Mouse (Mus musculus): ENCODE measurements around the gene Hira. TPM values are rescaled to one million over a fixed set of nuclear protein-coding genes. Genes with fewer than 3 reads are reported as not detected.
"Not testable (repeated sequence)": the region's sequence is repeated elsewhere in the genome, so short reads cannot be mapped to it uniquely, and the experiment has no call there.

Hira gene
- polyA plus RNA-seq, 1 experiment from 2014 or later = 4.9 TPM

DNA sequence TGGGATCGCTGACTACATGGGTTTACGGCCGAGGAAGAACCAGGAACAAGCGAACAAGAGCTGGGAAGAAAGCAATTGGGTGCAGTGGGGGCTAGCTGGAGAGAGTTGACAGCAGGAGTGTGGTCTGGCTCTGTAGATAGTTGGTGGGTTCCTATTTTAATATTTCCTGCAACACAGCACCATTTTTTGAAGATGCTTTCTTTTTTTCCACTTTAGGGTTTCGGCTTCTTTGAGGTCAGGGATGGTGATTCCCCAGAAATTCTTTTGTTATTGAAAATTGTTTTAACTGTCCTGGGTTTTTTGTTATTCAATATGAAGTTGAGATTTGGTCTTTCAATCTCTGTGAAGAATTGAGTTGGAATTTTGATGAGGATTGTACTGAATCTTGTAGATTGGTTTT is 110.0 kb downstream of the Hira start:
- Histone ChIP-seq H3K4me3 (replicated peaks; ENCODE audit: low read length) (no peak overlapping the region), H3K4me2 (ENCODE audit: low read depth, low read length) (no peak overlapping the region), H3K36me3 (ENCODE audit: control insufficient read depth, insufficient read depth, low read length) (no peaks in the 10 kb centered on the region), H3K4me1 (ENCODE audit: control insufficient read depth, insufficient read depth, low read length) (no peaks in the 10 kb centered on the region), H3K9me3 (replicated peaks; ENCODE audit: control insufficient read depth, low read length) (no peaks in the 10 kb centered on the region), H3K9ac (ENCODE audit: low read length) (no peak overlapping the region), H3K27ac (ENCODE audit: low read length) (no peak overlapping the region), H3K27me3 (ENCODE audit: control insufficient read depth, insufficient read depth, low read length) (no peaks in the 10 kb centered on the region)
- no peak for ATAC-seq (ENCODE audit: insufficient read depth, low FRiP score)
- 89% methylated on average over 5 of the region's 5 CpGs for WGBS

DNA sequence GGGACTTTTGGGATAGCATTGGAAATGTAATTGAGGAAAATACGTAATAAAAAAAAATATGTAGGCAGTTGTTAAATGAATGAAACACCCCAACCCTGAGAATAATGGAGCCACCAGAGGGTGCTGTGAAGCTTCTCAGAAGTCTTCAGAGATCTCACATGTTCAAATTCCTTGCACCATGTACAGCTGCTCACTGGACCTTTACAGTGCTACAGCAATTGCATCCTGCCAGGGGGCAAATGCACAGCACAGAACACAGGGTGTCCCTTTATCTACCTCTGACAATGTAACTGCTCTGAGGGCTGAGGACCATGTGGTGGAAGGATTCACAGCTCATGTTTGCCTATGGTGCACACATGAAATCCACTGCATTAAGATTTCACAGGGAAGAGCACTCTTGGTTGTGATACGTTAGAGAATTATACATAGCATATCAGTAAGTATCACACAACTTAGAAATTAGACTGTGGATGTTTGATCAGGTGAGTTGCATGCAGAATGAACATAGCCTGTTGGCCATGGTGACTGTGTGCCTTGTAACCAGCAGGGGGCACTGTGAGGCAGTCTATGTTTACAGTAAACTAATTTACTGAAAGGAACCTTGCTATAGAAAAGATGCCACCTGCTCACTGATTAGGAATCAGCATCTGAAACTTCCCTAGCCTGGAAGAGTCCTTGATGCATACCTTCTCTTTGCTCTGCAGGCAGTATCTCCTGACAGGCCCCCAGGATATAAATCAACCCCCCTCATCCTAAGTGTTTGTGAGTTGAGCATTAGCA is 126.0 kb downstream of the Hira start:
- H3K9me3 ChIP-seq (replicated peaks; ENCODE audit: control insufficient read depth, low read length); H3K4me3 ChIP-seq (replicated peaks; ENCODE audit: low read length); H3K27ac ChIP-seq (ENCODE audit: low read length); H3K36me3 ChIP-seq (ENCODE audit: control insufficient read depth, insufficient read depth, low read length); H3K27me3 ChIP-seq (ENCODE audit: control insufficient read depth, insufficient read depth, low read length); H3K9ac ChIP-seq (ENCODE audit: low read length); ATAC-seq (ENCODE audit: insufficient read depth, low FRiP score); H3K4me2 ChIP-seq (ENCODE audit: low read depth, low read length); H3K4me1 ChIP-seq (ENCODE audit: control insufficient read depth, insufficient read depth, low read length): not testable (repeated sequence)
- WGBS = 35% methylated on average over 2 of the region's 2 CpGs

DNA sequence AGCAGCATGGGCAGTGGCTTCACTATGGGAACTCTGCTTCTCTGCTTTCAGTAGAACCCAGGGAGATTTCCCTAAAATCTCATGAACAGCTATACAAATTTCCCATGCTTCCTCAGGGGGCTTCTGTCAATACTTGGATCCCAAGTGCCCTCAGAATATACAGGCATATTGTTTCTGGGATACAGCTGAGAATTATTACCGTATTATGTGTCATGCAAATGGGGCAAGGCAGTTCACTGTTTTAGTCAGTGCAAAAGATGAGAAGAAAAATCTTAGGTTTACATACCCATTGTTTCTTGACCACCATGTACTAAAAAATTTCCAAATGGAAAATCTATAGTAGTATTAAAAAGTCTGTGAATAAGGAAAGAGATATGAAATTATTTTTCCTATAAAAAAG is 126.9 kb downstream of the Hira start:
- Histone ChIP-seq H3K27me3 (ENCODE audit: control insufficient read depth, insufficient read depth, low read length) (no peaks in the 10 kb centered on the region), H3K4me2 (ENCODE audit: low read depth, low read length) (no peak overlapping the region), H3K9me3 (replicated peaks; ENCODE audit: control insufficient read depth, low read length) (no peaks in the 10 kb centered on the region), H3K4me3 (replicated peaks; ENCODE audit: low read length) (no peak overlapping the region), H3K9ac (ENCODE audit: low read length) (no peak overlapping the region), H3K27ac (ENCODE audit: low read length) (no peak overlapping the region), H3K36me3 (ENCODE audit: control insufficient read depth, insufficient read depth, low read length) (no peaks in the 10 kb centered on the region), H3K4me1 (ENCODE audit: control insufficient read depth, insufficient read depth, low read length) (no peaks in the 10 kb centered on the region)
- no peak for ATAC-seq (ENCODE audit: insufficient read depth, low FRiP score)
- WGBS = 81% methylated on average over 1 of the region's 1 CpGs

DNA sequence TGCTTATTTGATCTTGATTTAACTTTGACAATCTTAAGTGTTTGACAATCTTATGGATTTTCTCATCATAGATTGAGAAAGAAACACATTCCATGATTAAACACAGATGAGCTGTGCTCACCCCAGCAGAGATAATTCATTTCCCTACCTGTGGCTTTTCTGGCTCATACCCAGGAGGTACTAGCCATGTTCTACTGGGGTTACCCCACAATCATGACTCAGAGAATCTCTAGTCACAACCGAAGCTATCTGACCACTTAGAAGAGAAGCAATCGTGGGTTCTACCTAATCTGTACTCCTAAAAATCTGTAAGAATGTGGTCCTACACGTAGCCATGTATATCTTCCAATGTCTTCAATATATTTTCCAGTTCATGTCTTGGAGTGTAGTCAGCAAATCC is 128.5 kb downstream of the Hira start:
- Histone ChIP-seq H3K27me3 (ENCODE audit: control insufficient read depth, insufficient read depth, low read length) (no peaks in the 10 kb centered on the region), H3K9me3 (replicated peaks; ENCODE audit: control insufficient read depth, low read length) (no peaks in the 10 kb centered on the region), H3K4me3 (replicated peaks; ENCODE audit: low read length) (no peak overlapping the region), H3K36me3 (ENCODE audit: control insufficient read depth, insufficient read depth, low read length) (no peaks in the 10 kb centered on the region), H3K4me2 (ENCODE audit: low read depth, low read length) (no peak overlapping the region), H3K27ac (ENCODE audit: low read length) (no peak overlapping the region), H3K9ac (ENCODE audit: low read length) (no peak overlapping the region), H3K4me1 (ENCODE audit: control insufficient read depth, insufficient read depth, low read length) (no peaks in the 10 kb centered on the region)
- no peak for ATAC-seq (ENCODE audit: insufficient read depth, low FRiP score)
- WGBS = 72% methylated on average over 3 of the region's 3 CpGs

DNA sequence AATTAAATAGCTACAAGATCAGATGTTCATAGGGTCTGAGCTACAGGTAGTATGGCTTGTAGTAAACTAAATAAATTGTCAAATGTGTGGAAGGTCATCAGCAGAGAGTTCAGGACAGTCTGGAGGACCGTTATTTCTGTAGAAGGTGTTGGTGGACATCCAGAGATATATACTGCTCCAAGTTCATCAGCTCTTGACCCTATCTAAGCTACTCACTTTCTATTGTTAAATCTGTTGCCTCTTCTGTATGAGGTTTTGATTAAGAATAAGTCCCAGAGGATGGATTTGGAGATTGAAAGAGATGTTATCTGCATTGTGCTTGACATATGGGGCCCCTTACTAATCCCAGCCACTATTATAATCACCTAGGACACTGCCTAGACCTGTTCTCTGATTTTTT is 129.9 kb downstream of the Hira start:
- WGBS = 61% methylated on average over 1 of the region's 1 CpGs
- Histone ChIP-seq H3K27ac (ENCODE audit: low read length) (no peak overlapping the region), H3K36me3 (ENCODE audit: control insufficient read depth, insufficient read depth, low read length) (no peaks in the 10 kb centered on the region)

DNA sequence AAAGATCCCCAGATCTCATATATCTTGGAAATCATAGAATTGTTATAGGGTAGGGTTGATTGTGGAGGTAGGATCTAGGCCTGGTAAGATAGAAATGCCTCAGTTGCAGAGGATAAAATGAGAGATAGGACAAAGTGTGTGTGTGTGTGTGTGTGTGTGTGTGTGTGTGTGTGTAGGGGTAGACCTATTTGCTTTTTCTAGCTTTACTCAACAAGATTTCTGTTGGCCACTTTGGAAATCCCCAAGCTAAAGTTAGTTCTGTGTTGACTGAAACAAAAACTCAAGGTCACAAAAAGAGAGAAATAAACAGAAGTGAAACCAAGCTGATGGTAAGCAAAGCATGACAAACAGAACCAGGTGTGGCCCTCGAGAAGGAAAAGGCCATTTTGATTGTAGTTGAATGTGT is 130.4 kb downstream of the Hira start:
- not testable (repeated sequence) for H3K4me1 ChIP-seq (ENCODE audit: control insufficient read depth, insufficient read depth, low read length); H3K4me2 ChIP-seq (ENCODE audit: low read depth, low read length); H3K9ac ChIP-seq (ENCODE audit: low read length); H3K36me3 ChIP-seq (ENCODE audit: control insufficient read depth, insufficient read depth, low read length); H3K27me3 ChIP-seq (ENCODE audit: control insufficient read depth, insufficient read depth, low read length); H3K4me3 ChIP-seq (replicated peaks; ENCODE audit: low read length); H3K9me3 ChIP-seq (replicated peaks; ENCODE audit: control insufficient read depth, low read length); H3K27ac ChIP-seq (ENCODE audit: low read length); ATAC-seq (ENCODE audit: insufficient read depth, low FRiP score)
- WGBS = 60% methylated on average over 1 of the region's 1 CpGs

More for the DNA sequence above, 129.9 kb downstream of the Hira start:
- Histone ChIP-seq H3K4me1 (ENCODE audit: control insufficient read depth, insufficient read depth, low read length) (no peaks in the 10 kb centered on the region), H3K27me3 (ENCODE audit: control insufficient read depth, insufficient read depth, low read length) (no peaks in the 10 kb centered on the region), H3K9ac (ENCODE audit: low read length) (no peak overlapping the region), H3K9me3 (replicated peaks; ENCODE audit: control insufficient read depth, low read length) (no peaks in the 10 kb centered on the region), H3K4me2 (ENCODE audit: low read depth, low read length) (no peak overlapping the region), H3K4me3 (replicated peaks; ENCODE audit: low read length) (no peak overlapping the region)
- no peak for ATAC-seq (ENCODE audit: insufficient read depth, low FRiP score)

DNA sequence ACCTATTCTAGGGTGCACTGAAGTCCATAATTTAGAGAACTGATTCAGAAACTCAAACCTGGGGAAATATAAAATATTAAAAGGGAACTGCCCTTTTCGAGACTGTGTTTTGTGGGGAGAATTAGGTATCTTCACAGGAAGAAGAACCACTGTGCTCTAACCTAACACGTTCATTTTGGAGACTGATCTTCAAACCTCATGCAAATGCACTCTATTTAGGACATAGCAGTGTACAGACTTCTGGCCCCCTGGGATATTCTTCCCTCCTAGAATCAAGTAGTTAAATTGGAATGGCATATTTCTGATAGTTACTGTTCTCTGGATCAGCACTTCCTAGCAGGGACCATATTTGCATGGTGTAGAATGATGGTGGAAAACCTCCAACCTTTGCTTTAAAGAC is 133.9 kb downstream of the Hira start:
- Histone ChIP-seq H3K9ac (ENCODE audit: low read length) (no peak overlapping the region), H3K9me3 (replicated peaks; ENCODE audit: control insufficient read depth, low read length) (no peaks in the 10 kb centered on the region), H3K27me3 (ENCODE audit: control insufficient read depth, insufficient read depth, low read length) (no peaks in the 10 kb centered on the region), H3K4me1 (ENCODE audit: control insufficient read depth, insufficient read depth, low read length) (no peaks in the 10 kb centered on the region), H3K4me3 (replicated peaks; ENCODE audit: low read length) (no peak overlapping the region), H3K27ac (ENCODE audit: low read length) (no peak overlapping the region), H3K36me3 (ENCODE audit: control insufficient read depth, insufficient read depth, low read length) (no peaks in the 10 kb centered on the region), H3K4me2 (ENCODE audit: low read depth, low read length) (no peak overlapping the region)
- WGBS = 72% methylated on average over 2 of the region's 2 CpGs
- ATAC-seq (ENCODE audit: insufficient read depth, low FRiP score) = no peak

DNA sequence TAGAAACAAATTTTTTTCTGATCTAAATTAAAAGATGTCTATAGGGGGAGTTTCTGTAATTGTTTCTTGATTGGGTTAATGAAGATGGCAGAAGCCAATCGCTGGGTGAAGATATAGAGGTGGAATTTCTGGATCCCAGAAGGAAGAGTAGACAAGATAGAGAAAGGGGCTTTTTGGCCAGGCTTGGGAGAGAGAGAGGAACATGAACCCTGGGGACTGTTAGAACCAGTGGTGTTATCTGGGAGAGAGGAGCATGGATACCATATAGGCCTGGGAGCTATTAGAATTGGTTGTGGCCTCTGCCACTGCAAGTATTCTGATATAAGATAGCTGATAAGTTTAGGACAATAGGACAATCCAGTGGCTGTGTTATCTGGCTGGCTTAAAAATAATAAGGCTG is 136.7 kb downstream of the Hira start:
- Histone ChIP-seq H3K4me3 (replicated peaks; ENCODE audit: low read length) (no peak overlapping the region), H3K4me2 (ENCODE audit: low read depth, low read length) (no peak overlapping the region), H3K36me3 (ENCODE audit: control insufficient read depth, insufficient read depth, low read length) (no peaks in the 10 kb centered on the region), H3K27ac (ENCODE audit: low read length) (no peak overlapping the region), H3K9ac (ENCODE audit: low read length) (no peak overlapping the region), H3K9me3 (replicated peaks; ENCODE audit: control insufficient read depth, low read length) (no peaks in the 10 kb centered on the region), H3K4me1 (ENCODE audit: control insufficient read depth, insufficient read depth, low read length) (no peaks in the 10 kb centered on the region), H3K27me3 (ENCODE audit: control insufficient read depth, insufficient read depth, low read length) (no peaks in the 10 kb centered on the region)
- ATAC-seq (ENCODE audit: insufficient read depth, low FRiP score) = no peak
- 75% methylated on average over 1 of the region's 1 CpGs for WGBS

DNA sequence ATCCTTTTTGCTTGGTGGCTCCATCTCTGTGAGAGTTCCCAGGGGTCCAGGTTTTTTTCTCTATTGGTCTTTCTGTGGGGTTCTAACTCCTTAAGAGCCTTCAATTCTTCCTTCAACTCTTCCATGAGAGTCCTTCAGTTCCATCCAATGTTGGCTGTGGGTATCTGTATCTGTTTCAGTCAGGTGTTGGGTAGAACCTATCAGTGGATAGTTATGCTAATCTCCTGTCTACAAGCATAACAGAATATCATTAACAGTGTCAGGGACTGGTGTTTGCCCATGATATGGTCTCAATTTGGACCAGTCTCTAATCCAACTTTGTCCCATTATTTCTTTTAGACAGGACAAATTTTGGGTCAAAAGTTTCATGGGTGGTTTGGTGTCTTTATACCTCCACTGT is 137.8 kb downstream of the Hira start:
- no peaks in the 10 kb centered on the region for H3K4me1 ChIP-seq (ENCODE audit: control insufficient read depth, insufficient read depth, low read length)
- no peak overlapping the region for H3K27ac ChIP-seq (ENCODE audit: low read length)
- H3K9me3 ChIP-seq (replicated peaks; ENCODE audit: control insufficient read depth, low read length) = no peaks in the 10 kb centered on the region
- no peak overlapping the region for H3K9ac ChIP-seq (ENCODE audit: low read length)
- H3K4me3 ChIP-seq (replicated peaks; ENCODE audit: low read length) = no peak overlapping the region
- H3K27me3 ChIP-seq (ENCODE audit: control insufficient read depth, insufficient read depth, low read length) = no peaks in the 10 kb centered on the region
- no peak overlapping the region for H3K4me2 ChIP-seq (ENCODE audit: low read depth, low read length)
- H3K36me3 ChIP-seq (ENCODE audit: control insufficient read depth, insufficient read depth, low read length) = no peaks in the 10 kb centered on the region
- no peak for ATAC-seq (ENCODE audit: insufficient read depth, low FRiP score)
